ENCODE assay signal across 28 mouse cellular contexts in the genomic region with DNA sequence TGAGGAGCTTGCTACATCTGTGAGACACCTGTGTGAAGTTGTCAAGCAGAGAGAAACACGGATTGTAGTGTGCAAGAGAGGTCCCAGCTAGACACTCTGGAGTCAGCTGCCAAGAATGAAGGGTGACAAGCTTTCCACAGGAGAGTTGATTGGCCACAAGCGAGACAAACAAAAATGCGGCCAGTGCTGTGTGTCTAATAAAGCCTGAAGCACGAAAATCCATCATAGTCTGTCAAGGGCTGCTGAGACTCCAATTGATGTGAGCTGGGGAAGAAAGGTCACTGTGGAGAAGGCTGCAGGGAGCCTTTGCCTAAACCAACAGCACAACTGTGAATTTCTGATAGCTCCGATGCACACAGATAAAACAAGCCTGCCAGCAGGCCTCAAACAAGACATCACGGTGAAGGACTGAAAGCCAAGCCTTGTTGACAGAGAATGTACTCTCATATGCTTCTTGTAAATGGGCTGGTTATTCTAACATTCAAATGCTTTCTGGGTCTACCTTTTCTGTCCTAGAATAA. TPM values are rescaled to one million over a fixed set of nuclear protein-coding genes. Genes with fewer than 3 reads are reported as not detected.
DNase-seq lines count a peak whose midpoint lies in the region; ATAC-seq lines count a peak whose summit lies in the region.
"Had no signal": no experiment of that assay in that cellular context is flagged by ENCODE, and none has a peak within 500 bp of the region (broad histone marks: within the 10 kb centered on the region; RNA-seq: fewer than 3 reads in every experiment).

No protein-coding gene starts in this region.

- H3K4me2 ChIP-seq in hindbrain, embryonic 13.5 days: no peak overlapping the region
- no peak overlapping the region for H3K4me2 ChIP-seq in neural tube, embryonic 11.5 days (ENCODE audit: low read depth)
- H3K4me2 ChIP-seq: embryonic facial prominence, embryonic 13.5 days; forebrain, embryonic 12.5 days; heart, embryonic 13.5 days; liver, embryonic 15.5 days; neural tube, embryonic 12.5 days had no signal

- WGBS in hindbrain, embryonic 10.5 days: 26% methylated on average over 6 of the region's 6 CpGs
- 15% methylated on average over 6 of the region's 6 CpGs for WGBS in hindbrain, embryonic 13.5 days
- WGBS in neural tube, embryonic 11.5 days: 41% methylated on average over 6 of the region's 6 CpGs

- no peak for ATAC-seq in hindbrain, embryonic 13.5 days (ENCODE audit: low FRiP score)
- ATAC-seq in neural tube, embryonic 11.5 days (ENCODE audit: insufficient read depth, low FRiP score, low TSS enrichment): no peak
- no peak for ATAC-seq in activated CD4-positive, CD25-positive, alpha-beta regulatory T cell, adult 4 months
- ATAC-seq: CD4-positive, CD25-positive, alpha-beta regulatory T cell, adult 4 months; inflammation-experienced regulatory T-cells, adult 6 months had no signal

- peak; percentile 33 for DNase-seq in hindbrain, embryonic 10.5 days (ENCODE audit: low spot score)
- peak; percentile 19 for DNase-seq in adipocyte (ENCODE audit: low spot score)
- peak; percentile 5 for DNase-seq in embryo, embryonic 9.5 days (ENCODE audit: extremely low spot score)
- peak; percentile 35 for DNase-seq in neural tube, embryonic 11.5 days (ENCODE audit: low spot score)
- no peak for DNase-seq in kidney, adult 9 months
- DNase-seq: adrenal gland, postnatal 36 days; cerebellum, adult 11 months; cerebellum, adult 9-11 months; gastrocnemius, adult 2 months; heart, postnatal 14 days; kidney, adult 8-10 months; kidney, postnatal 14 days; liver; lung, postnatal 4 days; right cerebral cortex, adult 18-20 months; right cerebral cortex, postnatal 4 days; thymus, postnatal 14 days had no signal

- no peak overlapping the region for H3K4me3 ChIP-seq in hindbrain, embryonic 10.5 days
- H3K4me3 ChIP-seq in hindbrain, embryonic 13.5 days: no peak overlapping the region
- H3K4me3 ChIP-seq in neural tube, embryonic 11.5 days (ENCODE audit: low read depth, low read length): no peak overlapping the region
- H3K4me3 ChIP-seq: embryonic facial prominence, embryonic 13.5 days; erythroblast, embryonic 14.5 days; forebrain, embryonic 12.5 days; gastrocnemius, adult 2 months; heart, embryonic 13.5 days; limb, embryonic 10.5 days; liver, embryonic 15.5 days; neural tube, embryonic 12.5 days had no signal

- H3K27ac ChIP-seq in hindbrain, embryonic 10.5 days: no peak overlapping the region
- no peak overlapping the region for H3K27ac ChIP-seq in hindbrain, embryonic 13.5 days
- no peak overlapping the region for H3K27ac ChIP-seq in neural tube, embryonic 11.5 days (ENCODE audit: low read depth, low read length)
- H3K27ac ChIP-seq: embryonic facial prominence, embryonic 13.5 days; forebrain, embryonic 12.5 days; gastrocnemius, adult 2 months; heart, embryonic 13.5 days; limb, embryonic 10.5 days; liver, embryonic 15.5 days; neural tube, embryonic 12.5 days had no signal

- no peaks in the 10 kb centered on the region for H3K27me3 ChIP-seq in hindbrain, embryonic 10.5 days (ENCODE audit: insufficient read depth, poor library complexity, severe bottlenecking)
- no peaks in the 10 kb centered on the region for H3K27me3 ChIP-seq in hindbrain, embryonic 13.5 days
- H3K27me3 ChIP-seq in neural tube, embryonic 11.5 days (ENCODE audit: control insufficient read depth, insufficient read depth, low read length): no peaks in the 10 kb centered on the region
- H3K27me3 ChIP-seq: embryonic facial prominence, embryonic 13.5 days; forebrain, embryonic 12.5 days; heart, embryonic 13.5 days; liver, embryonic 15.5 days; neural tube, embryonic 12.5 days had no signal

- no peaks in the 10 kb centered on the region for H3K9me3 ChIP-seq in hindbrain, embryonic 10.5 days
- no peaks in the 10 kb centered on the region for H3K9me3 ChIP-seq in hindbrain, embryonic 13.5 days
- no peaks in the 10 kb centered on the region for H3K9me3 ChIP-seq in neural tube, embryonic 11.5 days (ENCODE audit: control insufficient read depth, low read length)
- H3K9me3 ChIP-seq: embryonic facial prominence, embryonic 13.5 days; forebrain, embryonic 12.5 days; limb, embryonic 10.5 days; liver, embryonic 15.5 days; neural tube, embryonic 12.5 days had no signal

- peaks cover 12% of the 10 kb centered on the region for H3K4me1 ChIP-seq in hindbrain, embryonic 10.5 days (replicated peaks)
- H3K4me1 ChIP-seq in hindbrain, embryonic 13.5 days (replicated peaks): peaks cover 13% of the 10 kb centered on the region
- H3K4me1 ChIP-seq in neural tube, embryonic 11.5 days (ENCODE audit: control insufficient read depth, insufficient read depth, low read length): no peaks in the 10 kb centered on the region
- H3K4me1 ChIP-seq: forebrain, embryonic 12.5 days; liver, embryonic 15.5 days; neural tube, embryonic 12.5 days had no signal

- H3K36me3 ChIP-seq in hindbrain, embryonic 10.5 days: no peaks in the 10 kb centered on the region
- H3K36me3 ChIP-seq in hindbrain, embryonic 13.5 days: no peaks in the 10 kb centered on the region
- no peaks in the 10 kb centered on the region for H3K36me3 ChIP-seq in neural tube, embryonic 11.5 days (ENCODE audit: control insufficient read depth, insufficient read depth, low read length)
- H3K36me3 ChIP-seq: embryonic facial prominence, embryonic 13.5 days; forebrain, embryonic 12.5 days; heart, embryonic 13.5 days; limb, embryonic 10.5 days; liver, embryonic 15.5 days; neural tube, embryonic 12.5 days had no signal

- no peak overlapping the region for H3K9ac ChIP-seq in hindbrain, embryonic 13.5 days
- no peak overlapping the region for H3K9ac ChIP-seq in neural tube, embryonic 11.5 days (ENCODE audit: low read length)
- H3K9ac ChIP-seq: embryonic facial prominence, embryonic 13.5 days; forebrain, embryonic 12.5 days; heart, embryonic 13.5 days; liver, embryonic 15.5 days; neural tube, embryonic 12.5 days had no signal

RNA-seq across cellular contexts. Expression of a gene that starts 45.6 kb away (rescaled TPM):
- 0.56 and 0.69 TPM in 2 replicates for polyA plus RNA-seq in hindbrain, embryonic 10.5 days (2016; fragmentation: Nextera tagmentation; extraction: Ambion mirVana)
- polyA plus RNA-seq in hindbrain, embryonic 13.5 days (2015; fragmentation: Nextera tagmentation; extraction: Ambion mirVana): 3.1 and 3.4 TPM in 2 replicates
- polyA plus RNA-seq in neural tube, embryonic 11.5 days (2014; fragmentation: Nextera tagmentation; extraction: Ambion mirVana): 0.92 and 0.99 TPM in 2 replicates
- polyA plus RNA-seq in activated CD4-positive, CD25-positive, alpha-beta regulatory T cell, adult 4 months (2017; shearing (Covaris generic)): not detected
- polyA plus RNA-seq: erythroblast, embryonic 14.5 days; inflammation-experienced regulatory T-cells, adult 6 months had no signal

RNA-seq across cellular contexts. Expression of a gene that starts 59.9 kb away (rescaled TPM):
- 9.2 and 9.9 TPM in 2 replicates for polyA plus RNA-seq in hindbrain, embryonic 10.5 days (2016; fragmentation: Nextera tagmentation; extraction: Ambion mirVana)
- polyA plus RNA-seq in hindbrain, embryonic 13.5 days (2015; fragmentation: Nextera tagmentation; extraction: Ambion mirVana): 9.9 and 10.5 TPM in 2 replicates
- polyA plus RNA-seq in neural tube, embryonic 11.5 days (2014; fragmentation: Nextera tagmentation; extraction: Ambion mirVana): 8.2 and 9.9 TPM in 2 replicates
- polyA plus RNA-seq in activated CD4-positive, CD25-positive, alpha-beta regulatory T cell, adult 4 months (2017; shearing (Covaris generic)): under 1 TPM; 0.25 to 0.40 TPM
- polyA plus RNA-seq: erythroblast, embryonic 14.5 days had no signal
